Mouse (Mus musculus): Measurements from ENCODE around the gene Fbln2. TPM values are rescaled to one million over a fixed set of nuclear protein-coding genes. Genes with fewer than 3 reads are reported as not detected.

Gene Fbln2
- polyA plus RNA-seq, 1 experiment from 2014 or later: 9.1 TPM

DNA sequence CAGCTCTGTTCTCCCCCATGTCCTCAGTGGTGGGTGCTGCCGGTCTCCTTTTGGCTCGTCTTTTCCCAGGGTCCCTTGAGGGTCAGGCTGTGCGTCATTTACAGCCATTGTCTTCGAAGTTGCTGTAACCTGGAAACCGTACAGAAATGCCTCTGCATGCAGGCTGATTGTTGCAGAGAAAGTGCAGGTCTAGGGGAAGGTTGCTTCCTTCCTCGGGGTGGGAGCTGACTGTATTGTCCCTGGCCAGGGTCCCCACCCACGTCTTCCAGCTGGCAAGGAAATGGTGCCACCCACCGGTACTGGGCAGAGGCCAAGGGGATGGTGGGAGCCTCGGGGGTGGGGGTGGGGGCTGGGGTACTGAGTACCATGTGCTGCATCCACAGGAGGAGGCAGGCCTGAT, 6.2 kb downstream of the Fbln2 start:
- H3K4me3 ChIP-seq (ENCODE audit: low read depth, low read length): no peak overlapping the region
- H3K4me1 ChIP-seq (ENCODE audit: control insufficient read depth, insufficient read depth, low read length): no peaks in the 10 kb centered on the region
- peak; percentile 28; the same call in 1 of the 2 replicates for ATAC-seq (ENCODE audit: low read depth)
- H3K36me3 ChIP-seq (ENCODE audit: control insufficient read depth, insufficient read depth, low read length): no peaks in the 10 kb centered on the region
- WGBS: 43% methylated on average over 9 of the region's 9 CpGs
- no peaks in the 10 kb centered on the region for H3K9me3 ChIP-seq (ENCODE audit: control insufficient read depth, low read length)
- no peak overlapping the region for H3K9ac ChIP-seq (replicated peaks; ENCODE audit: low read depth, low read length)
- no peaks in the 10 kb centered on the region for H3K27me3 ChIP-seq (ENCODE audit: control insufficient read depth, insufficient read depth, low read length)
- H3K27ac ChIP-seq (ENCODE audit: low read depth, low read length): no peak overlapping the region
- no peak overlapping the region for H3K4me2 ChIP-seq (ENCODE audit: low read depth, low read length)

DNA sequence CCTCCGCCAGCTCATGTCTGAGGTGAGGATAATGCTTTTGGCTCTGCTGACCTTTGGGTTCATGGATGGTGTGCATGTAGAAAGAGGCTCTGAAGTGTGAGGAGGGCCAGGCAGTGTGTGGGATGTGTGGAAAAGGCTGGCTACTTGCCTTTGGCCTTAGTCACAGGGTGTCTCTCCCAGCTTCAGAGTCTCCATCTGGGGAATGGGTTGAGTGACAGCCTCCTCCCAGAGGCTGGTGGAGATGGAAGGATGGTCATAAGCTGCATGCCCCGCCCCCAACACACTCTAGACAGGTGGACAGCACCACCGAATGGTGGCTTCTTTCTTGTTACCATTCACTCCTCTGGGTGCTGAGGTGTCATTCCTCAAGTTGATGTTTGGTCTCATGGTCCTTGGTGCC, 6.6 kb downstream of the Fbln2 start:
- H3K9ac ChIP-seq (replicated peaks; ENCODE audit: low read depth, low read length): no peak overlapping the region
- no peak overlapping the region for H3K4me3 ChIP-seq (ENCODE audit: low read depth, low read length)
- no peak overlapping the region for H3K27ac ChIP-seq (ENCODE audit: low read depth, low read length)
- no peaks in the 10 kb centered on the region for H3K4me1 ChIP-seq (ENCODE audit: control insufficient read depth, insufficient read depth, low read length)
- H3K4me2 ChIP-seq (ENCODE audit: low read depth, low read length): no peak overlapping the region
- H3K9me3 ChIP-seq (ENCODE audit: control insufficient read depth, low read length): no peaks in the 10 kb centered on the region
- 78% methylated on average over 3 of the region's 3 CpGs for WGBS
- no peak for ATAC-seq (ENCODE audit: low read depth)
- H3K36me3 ChIP-seq (ENCODE audit: control insufficient read depth, insufficient read depth, low read length): no peaks in the 10 kb centered on the region
- no peaks in the 10 kb centered on the region for H3K27me3 ChIP-seq (ENCODE audit: control insufficient read depth, insufficient read depth, low read length)

DNA sequence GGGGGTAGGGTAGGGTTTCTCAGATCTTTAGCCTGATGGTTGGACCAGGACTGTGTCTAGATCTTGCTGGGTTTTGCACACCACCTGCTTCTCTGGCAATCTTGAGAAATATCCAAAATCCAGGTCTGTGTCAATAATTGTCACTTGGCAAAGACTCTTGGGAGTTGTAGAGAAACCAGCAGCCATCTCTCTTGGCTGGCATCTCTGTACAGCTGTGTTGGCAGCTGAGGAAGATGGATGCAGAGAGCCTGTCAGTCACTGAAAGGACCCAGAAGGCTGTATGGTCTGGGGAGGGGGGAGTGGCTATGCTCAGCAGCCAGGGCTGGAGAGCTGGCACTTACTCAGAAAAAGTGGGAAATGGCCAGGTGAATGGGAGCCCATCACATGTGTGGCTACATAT, 7.8 kb downstream of the Fbln2 start:
- H3K9ac ChIP-seq (replicated peaks; ENCODE audit: low read depth, low read length): no peak overlapping the region
- H3K4me1 ChIP-seq (ENCODE audit: control insufficient read depth, insufficient read depth, low read length): no peaks in the 10 kb centered on the region
- no peak overlapping the region for H3K4me2 ChIP-seq (ENCODE audit: low read depth, low read length)
- no peaks in the 10 kb centered on the region for H3K36me3 ChIP-seq (ENCODE audit: control insufficient read depth, insufficient read depth, low read length)
- no peaks in the 10 kb centered on the region for H3K9me3 ChIP-seq (ENCODE audit: control insufficient read depth, low read length)
- no peak overlapping the region for H3K4me3 ChIP-seq (ENCODE audit: low read depth, low read length)
- ATAC-seq (ENCODE audit: low read depth): no peak
- no peaks in the 10 kb centered on the region for H3K27me3 ChIP-seq (ENCODE audit: control insufficient read depth, insufficient read depth, low read length)
- no peak overlapping the region for H3K27ac ChIP-seq (ENCODE audit: low read depth, low read length)

DNA sequence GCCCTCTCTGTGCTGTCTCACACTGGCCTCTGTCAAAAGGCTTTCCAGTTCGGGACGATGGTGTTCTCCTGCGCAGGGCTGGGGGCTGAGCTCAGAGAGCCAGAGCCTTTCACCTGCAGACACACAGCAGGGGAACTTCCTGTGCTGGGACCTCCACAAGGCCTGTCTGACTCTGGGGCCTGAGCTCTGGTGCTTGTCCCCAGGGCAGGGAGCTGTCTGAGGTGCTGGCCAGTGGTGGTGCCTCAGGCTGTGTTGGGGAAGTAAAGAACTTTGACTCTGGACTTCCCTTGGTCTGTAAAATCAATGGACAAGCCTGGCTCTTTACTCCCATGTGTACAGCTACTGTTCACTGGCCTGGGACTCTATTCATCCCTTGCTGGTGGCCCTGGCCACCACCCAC, 8.8 kb downstream of the Fbln2 start:
- 9% methylated on average over 3 of the region's 3 CpGs for WGBS
- Histone ChIP-seq H3K4me1 (ENCODE audit: control insufficient read depth, insufficient read depth, low read length) (no peaks in the 10 kb centered on the region), H3K9me3 (ENCODE audit: control insufficient read depth, low read length) (no peaks in the 10 kb centered on the region), H3K27me3 (ENCODE audit: control insufficient read depth, insufficient read depth, low read length) (no peaks in the 10 kb centered on the region), H3K9ac (replicated peaks; ENCODE audit: low read depth, low read length) (no peak overlapping the region), H3K36me3 (ENCODE audit: control insufficient read depth, insufficient read depth, low read length) (no peaks in the 10 kb centered on the region), H3K27ac (ENCODE audit: low read depth, low read length) (no peak overlapping the region), H3K4me2 (ENCODE audit: low read depth, low read length) (no peak overlapping the region), H3K4me3 (ENCODE audit: low read depth, low read length) (no peak overlapping the region)
- ATAC-seq (ENCODE audit: low read depth): no peak

DNA sequence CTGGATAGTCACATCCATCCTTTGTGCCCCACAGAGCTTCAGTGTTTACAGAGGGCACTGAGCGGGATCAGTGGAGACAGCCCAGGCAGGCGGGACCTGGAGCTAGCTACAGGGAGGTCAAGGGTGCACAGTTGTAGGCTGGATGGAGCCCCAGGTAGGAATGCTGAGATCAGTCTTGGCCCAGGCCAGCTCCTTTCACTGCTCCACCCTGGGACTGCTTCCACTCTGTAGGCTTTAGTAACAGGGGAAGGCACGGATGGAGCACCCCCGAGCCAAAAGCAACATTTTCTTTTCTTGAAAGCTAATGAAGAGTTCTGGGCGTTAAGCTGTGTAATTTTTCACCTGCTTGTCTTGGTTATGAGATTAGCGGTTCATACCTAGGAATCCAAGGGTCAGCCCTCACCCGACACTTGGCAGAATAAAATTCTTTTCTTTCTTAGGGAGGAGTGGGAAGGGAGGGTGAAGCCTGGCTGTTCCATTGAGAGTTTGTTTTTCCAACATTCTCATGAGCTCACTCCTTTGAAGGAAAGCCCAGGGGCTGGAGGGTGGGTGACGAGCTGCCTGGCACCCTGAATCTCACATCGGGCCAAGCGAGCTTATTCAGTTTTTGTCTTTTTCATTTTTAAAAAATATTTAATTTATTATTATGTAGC, 10.6 kb downstream of the Fbln2 start:
- no peak for ATAC-seq (ENCODE audit: low read depth)
- Histone ChIP-seq H3K4me2 (ENCODE audit: low read depth, low read length) (no peak overlapping the region), H3K27me3 (ENCODE audit: control insufficient read depth, insufficient read depth, low read length) (no peaks in the 10 kb centered on the region), H3K36me3 (ENCODE audit: control insufficient read depth, insufficient read depth, low read length) (no peaks in the 10 kb centered on the region), H3K9ac (replicated peaks; ENCODE audit: low read depth, low read length) (no peak overlapping the region), H3K4me3 (ENCODE audit: low read depth, low read length) (no peak overlapping the region), H3K9me3 (ENCODE audit: control insufficient read depth, low read length) (no peaks in the 10 kb centered on the region), H3K4me1 (ENCODE audit: control insufficient read depth, insufficient read depth, low read length) (no peaks in the 10 kb centered on the region), H3K27ac (ENCODE audit: low read depth, low read length) (no peak overlapping the region)
- WGBS: 82% methylated on average over 10 of the region's 10 CpGs

DNA sequence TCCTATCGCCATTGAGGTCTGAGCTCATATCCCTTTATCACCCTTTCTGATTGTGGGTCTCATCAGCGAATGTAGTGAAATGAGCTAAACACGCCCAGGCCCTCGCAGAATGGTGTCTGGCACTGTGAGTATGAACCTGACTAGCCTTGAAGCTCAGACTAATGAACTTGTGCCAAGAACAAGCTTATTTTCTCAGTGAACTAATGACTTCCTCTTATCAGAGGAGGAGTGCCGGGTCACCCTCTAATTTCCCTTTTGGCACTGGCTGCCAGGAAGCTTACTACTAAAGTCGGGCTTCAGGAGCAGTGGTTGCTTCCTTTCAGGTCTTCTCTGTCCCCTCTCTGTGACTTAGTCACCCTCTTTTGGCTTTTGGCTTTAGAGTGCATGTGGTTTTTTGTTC, 12.7 kb downstream of the Fbln2 start:
- Histone ChIP-seq H3K9me3 (ENCODE audit: control insufficient read depth, low read length) (no peaks in the 10 kb centered on the region), H3K27me3 (ENCODE audit: control insufficient read depth, insufficient read depth, low read length) (no peaks in the 10 kb centered on the region), H3K4me3 (ENCODE audit: low read depth, low read length) (no peak overlapping the region), H3K4me1 (ENCODE audit: control insufficient read depth, insufficient read depth, low read length) (no peaks in the 10 kb centered on the region), H3K36me3 (ENCODE audit: control insufficient read depth, insufficient read depth, low read length) (no peaks in the 10 kb centered on the region), H3K9ac (replicated peaks; ENCODE audit: low read depth, low read length) (no peak overlapping the region), H3K27ac (ENCODE audit: low read depth, low read length) (no peak overlapping the region), H3K4me2 (ENCODE audit: low read depth, low read length) (no peak overlapping the region)
- no peak for ATAC-seq (ENCODE audit: low read depth)
- 84% methylated on average over 6 of the region's 6 CpGs for WGBS

DNA sequence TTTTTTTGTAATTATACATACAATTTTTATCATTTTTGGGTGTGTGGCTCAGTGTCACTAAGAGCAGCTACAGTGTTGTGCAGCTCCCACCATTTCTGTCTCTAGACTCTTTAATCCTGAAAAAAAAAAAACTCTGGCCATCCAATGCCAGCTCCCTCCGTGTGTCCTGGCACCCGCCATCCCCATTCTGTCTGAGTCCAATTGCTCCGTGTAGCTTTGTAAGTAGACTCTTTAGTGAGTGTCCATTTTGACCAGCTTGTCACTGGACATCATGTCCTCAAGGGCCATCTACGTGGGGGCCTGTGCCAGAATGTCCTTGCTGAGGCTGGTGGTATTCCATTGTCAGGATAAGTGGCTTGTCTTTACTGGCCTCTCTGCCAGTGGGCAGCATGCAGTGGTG, 13.1 kb downstream of the Fbln2 start:
- Histone ChIP-seq H3K9ac (replicated peaks; ENCODE audit: low read depth, low read length) (no peak overlapping the region), H3K27me3 (ENCODE audit: control insufficient read depth, insufficient read depth, low read length) (no peaks in the 10 kb centered on the region), H3K4me2 (ENCODE audit: low read depth, low read length) (no peak overlapping the region), H3K4me1 (ENCODE audit: control insufficient read depth, insufficient read depth, low read length) (no peaks in the 10 kb centered on the region), H3K9me3 (ENCODE audit: control insufficient read depth, low read length) (no peaks in the 10 kb centered on the region), H3K36me3 (ENCODE audit: control insufficient read depth, insufficient read depth, low read length) (no peaks in the 10 kb centered on the region), H3K27ac (ENCODE audit: low read depth, low read length) (no peak overlapping the region), H3K4me3 (ENCODE audit: low read depth, low read length) (no peak overlapping the region)
- ATAC-seq (ENCODE audit: low read depth): no peak
- 86% methylated on average over 4 of the region's 4 CpGs for WGBS

DNA sequence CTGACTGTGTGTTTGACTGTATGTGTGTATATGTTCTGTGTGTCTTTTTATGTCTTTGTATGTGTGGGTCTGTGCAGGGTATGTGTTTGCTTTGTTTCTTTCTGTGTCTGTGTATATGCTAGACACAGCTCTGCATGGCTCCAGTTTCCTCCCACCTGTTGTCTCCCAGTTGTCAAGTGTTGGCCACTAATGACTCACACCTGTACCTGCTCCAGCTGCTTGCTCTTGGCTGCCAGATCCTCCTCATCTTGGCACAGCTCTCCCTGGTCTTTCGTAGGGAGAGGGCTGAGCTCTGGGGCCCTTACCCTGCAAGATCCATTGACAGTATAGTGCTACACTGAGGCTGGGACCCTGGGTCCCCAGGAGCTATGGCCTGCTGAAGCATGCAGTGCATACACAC, 13.8 kb downstream of the Fbln2 start:
- Histone ChIP-seq H3K4me2 (ENCODE audit: low read depth, low read length) (no peak overlapping the region), H3K4me3 (ENCODE audit: low read depth, low read length) (no peak overlapping the region), H3K27ac (ENCODE audit: low read depth, low read length) (no peak overlapping the region), H3K27me3 (ENCODE audit: control insufficient read depth, insufficient read depth, low read length) (no peaks in the 10 kb centered on the region), H3K9ac (replicated peaks; ENCODE audit: low read depth, low read length) (no peak overlapping the region), H3K9me3 (ENCODE audit: control insufficient read depth, low read length) (no peaks in the 10 kb centered on the region), H3K36me3 (ENCODE audit: control insufficient read depth, insufficient read depth, low read length) (no peaks in the 10 kb centered on the region), H3K4me1 (ENCODE audit: control insufficient read depth, insufficient read depth, low read length) (no peaks in the 10 kb centered on the region)
- ATAC-seq (ENCODE audit: low read depth): no peak
- 90% methylated on average over 1 of the region's 1 CpGs for WGBS

DNA sequence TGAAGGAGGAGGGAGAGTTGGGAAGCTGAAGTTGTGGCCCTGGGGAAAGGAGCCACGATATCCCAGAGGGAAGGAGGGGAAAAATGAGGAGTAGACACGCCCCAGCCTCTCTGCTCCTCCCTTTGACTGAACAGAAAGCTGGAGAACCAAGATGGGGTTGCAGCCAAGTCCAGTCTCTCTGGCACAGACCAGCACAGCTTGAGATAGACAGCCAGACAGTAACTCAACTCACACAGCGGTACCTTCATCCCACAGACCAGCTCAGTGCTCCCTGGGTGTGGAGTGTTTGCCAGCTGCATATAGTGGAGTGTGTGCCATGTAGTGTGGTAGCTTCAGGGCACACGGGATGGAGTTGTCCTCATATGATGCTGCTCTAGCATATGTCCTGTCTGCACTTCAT, 16.7 kb downstream of the Fbln2 start:
- Histone ChIP-seq H3K4me2 (ENCODE audit: low read depth, low read length) (no peak overlapping the region), H3K27me3 (ENCODE audit: control insufficient read depth, insufficient read depth, low read length) (no peaks in the 10 kb centered on the region), H3K27ac (ENCODE audit: low read depth, low read length) (no peak overlapping the region), H3K9me3 (ENCODE audit: control insufficient read depth, low read length) (no peaks in the 10 kb centered on the region), H3K4me1 (ENCODE audit: control insufficient read depth, insufficient read depth, low read length) (no peaks in the 10 kb centered on the region), H3K9ac (replicated peaks; ENCODE audit: low read depth, low read length) (no peak overlapping the region), H3K4me3 (ENCODE audit: low read depth, low read length) (no peak overlapping the region), H3K36me3 (ENCODE audit: control insufficient read depth, insufficient read depth, low read length) (no peaks in the 10 kb centered on the region)
- WGBS: 73% methylated on average over 4 of the region's 4 CpGs
- ATAC-seq (ENCODE audit: low read depth): no peak

Measured in neural tube, embryonic 14.5 days (tissue).